7 mouse cellular contexts compared by ENCODE assay signal in the genomic region with DNA sequence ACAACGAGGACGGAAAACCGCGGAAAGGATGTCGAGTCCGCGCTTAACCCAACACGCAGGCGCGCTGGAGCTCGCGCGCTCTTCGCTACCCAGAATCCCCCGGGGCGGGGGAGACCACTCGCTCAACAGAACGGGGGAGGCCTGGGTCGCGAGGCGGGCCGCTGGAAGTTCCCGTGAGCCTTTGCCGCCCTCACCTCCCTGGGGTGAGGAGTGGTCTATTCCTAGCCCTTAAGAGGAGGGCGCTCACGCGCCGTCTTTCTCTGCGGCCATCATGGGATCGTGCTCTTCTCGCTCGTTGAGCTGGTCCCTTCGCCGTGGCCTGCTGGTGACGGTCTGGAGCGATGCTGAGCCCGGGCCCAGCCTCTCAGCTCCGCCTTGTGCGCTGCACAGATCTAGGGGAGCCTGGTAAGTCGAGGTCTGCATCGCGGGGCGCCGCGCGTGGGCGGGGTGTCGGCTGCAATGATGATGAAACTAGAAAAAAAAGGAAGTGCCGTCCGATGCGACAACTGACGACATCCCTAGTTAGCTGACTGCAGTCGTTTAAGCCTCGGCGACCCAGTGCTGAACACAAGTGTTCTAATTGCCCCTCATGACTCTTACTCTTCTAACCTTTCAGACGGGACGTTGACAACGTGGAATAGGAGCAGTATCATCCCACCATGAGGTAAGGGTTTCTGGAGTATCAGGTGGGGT. TPM values are rescaled to one million over a fixed set of nuclear protein-coding genes. Genes with fewer than 3 reads are reported as not detected.
DNase-seq lines count a peak whose midpoint lies in the region; ATAC-seq and TF ChIP-seq lines count a peak whose summit lies in the region.

No protein-coding gene starts in this region.

- peaks cover 3% of the 10 kb centered on the region; the same call in 1 of the 2 replicates for H3K4me1 ChIP-seq in intestine, postnatal 0 days (replicated peaks; ENCODE audit: control insufficient read depth, insufficient read depth, low read length)
- peaks cover 39% of the 10 kb centered on the region for H3K4me1 ChIP-seq in midbrain, embryonic 12.5 days
- H3K4me1 ChIP-seq in small intestine, adult 2 months (ENCODE audit: control insufficient read depth, insufficient read depth, insufficient read length, low read length), result peaks cover 10% of the 10 kb centered on the region; the same call in 1 of the 2 replicates

- peak; percentile 31; the same call in 1 of the 2 replicates for TF ChIP-seq CTCF in intestine, postnatal 0 days (IDR thresholded peaks at IDR 0.05; ENCODE audit: low read depth)
- no peak for TF ChIP-seq CTCF in small intestine, adult 2 months (IDR thresholded peaks at IDR 0.05; ENCODE audit: extremely low read depth, insufficient read length, insufficient replicate concordance, low read depth, low read length)

- peak; percentile 98 for TF ChIP-seq POLR2A in small intestine, adult 2 months (IDR thresholded peaks at IDR 0.05; ENCODE audit: low read depth, low read length)

- DNase-seq in adrenal gland, adult 8-10 months, result peak; percentile 96
- peak; percentile 99 for DNase-seq in embryo, embryonic 9.5 days (ENCODE audit: extremely low spot score)
- peak; percentile 95 to 97 for DNase-seq in gastrocnemius, postnatal 4 days (ENCODE audit: low spot score in 2 of 2)
- peak; percentile 99 for DNase-seq in left cerebral cortex, postnatal 4 days

- H3K4me3 ChIP-seq in intestine, postnatal 0 days (ENCODE audit: low read depth, low read length), result peak overlapping the region; percentile 83
- H3K4me3 ChIP-seq in midbrain, embryonic 12.5 days, result peak overlapping the region; percentile 72
- peak overlapping the region; percentile 66 for H3K4me3 ChIP-seq in small intestine, adult 2 months (ENCODE audit: low read depth, low read length)

- under 1% methylated on average over 58 of the region's 58 CpGs for WGBS in intestine, postnatal 0 days
- WGBS in midbrain, embryonic 12.5 days, result under 1% methylated on average over 58 of the region's 58 CpGs
- under 1% methylated on average over 58 of the region's 58 CpGs for WGBS in small intestine, adult 2 months

- H3K9me3 ChIP-seq in intestine, postnatal 0 days (ENCODE audit: control insufficient read depth), result no peaks in the 10 kb centered on the region
- no peaks in the 10 kb centered on the region for H3K9me3 ChIP-seq in midbrain, embryonic 12.5 days

- peak; percentile 89 for ATAC-seq in intestine, postnatal 0 days
- ATAC-seq in midbrain, embryonic 12.5 days (ENCODE audit: low FRiP score, low read depth), result peak; percentile 94

- H3K4me2 ChIP-seq in intestine, postnatal 0 days (replicated peaks; ENCODE audit: low read depth), result peak overlapping the region; percentile 82
- H3K4me2 ChIP-seq in midbrain, embryonic 12.5 days (replicated peaks), result peak overlapping the region; percentile 88

- intact Hi-C loops in left cerebral cortex, postnatal 4 days (cut with DNase I), result no loop called here

- H3K27ac ChIP-seq in intestine, postnatal 0 days (ENCODE audit: low read depth, low read length), result peak overlapping the region; percentile 95
- H3K27ac ChIP-seq in midbrain, embryonic 12.5 days (replicated peaks), result peak overlapping the region; percentile 87
- peak overlapping the region; percentile 67 for H3K27ac ChIP-seq in small intestine, adult 2 months (ENCODE audit: insufficient read depth, low read depth, low read length)

- H3K27me3 ChIP-seq in intestine, postnatal 0 days (replicated peaks; ENCODE audit: control insufficient read depth, insufficient read depth, low read length), result no peaks in the 10 kb centered on the region
- H3K27me3 ChIP-seq in midbrain, embryonic 12.5 days, result 0 out of 2 replicates have a peak, but pooled peaks cover 4% of the 10 kb centered on the region
- H3K27me3 ChIP-seq in small intestine, adult 2 months (ENCODE audit: control insufficient read depth, insufficient read depth, low read length), result no peaks in the 10 kb centered on the region

- H3K9ac ChIP-seq in intestine, postnatal 0 days (ENCODE audit: low read depth, low read length), result peak overlapping the region; percentile 83
- H3K9ac ChIP-seq in midbrain, embryonic 12.5 days (replicated peaks), result peak overlapping the region; percentile 84

- peaks cover 37% of the 10 kb centered on the region for H3K36me3 ChIP-seq in intestine, postnatal 0 days (ENCODE audit: control insufficient read depth, insufficient read depth)
- peaks cover 38% of the 10 kb centered on the region for H3K36me3 ChIP-seq in midbrain, embryonic 12.5 days
- H3K36me3 ChIP-seq in small intestine, adult 2 months (ENCODE audit: control insufficient read depth, insufficient read depth, low read length), result peaks cover 42% of the 10 kb centered on the region

RNA-seq across cellular contexts. Expression of gene Trpv2, which starts 28.5 kb away (rescaled TPM):
- 1 to 10 TPM; 3.6 to 7.2 (median 4.9) TPM for total RNA-seq in adrenal gland, adult 8-10 months (2022)
- 1 to 10 TPM; 3.6 to 4.7 TPM for total RNA-seq in gastrocnemius, postnatal 4 days (2021)
- polyA plus RNA-seq in intestine, postnatal 0 days (2015; fragmentation: Nextera tagmentation; extraction: Ambion mirVana), result 6.0 and 6.3 TPM in 2 replicates
- total RNA-seq in left cerebral cortex, postnatal 4 days (2021), result 10 to 100 TPM; 36.9 to 40.4 TPM
- 10.9 and 12.7 TPM in 2 replicates for polyA plus RNA-seq in midbrain, embryonic 12.5 days (2016; fragmentation: Nextera tagmentation; extraction: Ambion mirVana)
- polyA plus RNA-seq in small intestine, adult 2 months (2012; rRNA removed), result 4.0 and 4.7 TPM in 2 replicates

RNA-seq across cellular contexts. Expression of gene Lrrc75a, which starts 45.6 kb away (rescaled TPM):
- total RNA-seq in adrenal gland, adult 8-10 months (2022), result 10 to 100 TPM; 30.3 to 54.2 (median 37.9) TPM
- total RNA-seq in gastrocnemius, postnatal 4 days (2021), result 10 to 100 TPM; 29.1 to 31.3 TPM
- 31.9 and 32.3 TPM in 2 replicates for polyA plus RNA-seq in intestine, postnatal 0 days (2015; fragmentation: Nextera tagmentation; extraction: Ambion mirVana)
- 10 to 100 TPM; 14.4 to 16.7 TPM for total RNA-seq in left cerebral cortex, postnatal 4 days (2021)
- polyA plus RNA-seq in midbrain, embryonic 12.5 days (2016; fragmentation: Nextera tagmentation; extraction: Ambion mirVana), result 12.8 and 16.6 TPM in 2 replicates
- 40.6 and 109 TPM in 2 replicates for polyA plus RNA-seq in small intestine, adult 2 months (2012; rRNA removed)

RNA-seq across cellular contexts. Expression of gene Mmgt2, which starts 45.7 kb away (rescaled TPM):
- 10 to 100 TPM; 39.9 to 60.5 (median 52.3) TPM for total RNA-seq in adrenal gland, adult 8-10 months (2022)
- 10 to 100 TPM; 24.2 to 26.0 TPM for total RNA-seq in gastrocnemius, postnatal 4 days (2021)
- 62.2 and 67.7 TPM in 2 replicates for polyA plus RNA-seq in intestine, postnatal 0 days (2015; fragmentation: Nextera tagmentation; extraction: Ambion mirVana)
- 10 to 100 TPM; 18.1 to 19.6 TPM for total RNA-seq in left cerebral cortex, postnatal 4 days (2021)
- 36.4 and 39.9 TPM in 2 replicates for polyA plus RNA-seq in midbrain, embryonic 12.5 days (2016; fragmentation: Nextera tagmentation; extraction: Ambion mirVana)
- 20.0 and 26.4 TPM in 2 replicates for polyA plus RNA-seq in small intestine, adult 2 months (2012; rRNA removed)

RNA-seq across cellular contexts. Expression of gene Ubb, which starts 51.8 kb away (rescaled TPM):
- 1,000 to 10,000 TPM; 1,433 to 1,769 (median 1,540) TPM for total RNA-seq in adrenal gland, adult 8-10 months (2022)
- 1,000 to 10,000 TPM; 1,167 to 1,215 TPM for total RNA-seq in gastrocnemius, postnatal 4 days (2021)
- polyA plus RNA-seq in intestine, postnatal 0 days (2015; fragmentation: Nextera tagmentation; extraction: Ambion mirVana), result 2,405 and 2,440 TPM in 2 replicates
- total RNA-seq in left cerebral cortex, postnatal 4 days (2021), result 1,000 to 10,000 TPM; 1,560 to 1,622 TPM
- 3,778 and 3,810 TPM in 2 replicates for polyA plus RNA-seq in midbrain, embryonic 12.5 days (2016; fragmentation: Nextera tagmentation; extraction: Ambion mirVana)
- 827 and 2,308 TPM in 2 replicates for polyA plus RNA-seq in small intestine, adult 2 months (2012; rRNA removed)

Comparison
In these comparisons a context has a peak if more than half of its experiments do, and no peak if none do; other contexts are left out.
1. Peak in every context shown above with its lines: DNase-seq, ATAC-seq, H3K4me3 ChIP-seq and H3K27ac ChIP-seq.
2. RNA of gene Trpv2, which starts 28.5 kb away (total RNA-seq): 36.9 to 40.4 TPM in left cerebral cortex, postnatal 4 days; 3.6 to 7.2 TPM in adrenal gland, adult 8-10 months and 3.6 to 4.7 TPM in gastrocnemius, postnatal 4 days; every median in the first group is over 4 times any median in the second.